Mouse (Mus musculus) retina, embryonic 14.5 days (tissue): Measurements from ENCODE around the gene Ano6.
A peak's percentile ranks its signal among the peaks of the same experiment; 100 is the strongest.

Source experiments
- DNase-seq: peaks from one replicate; pipeline ENCODE4 v3.0.0-alpha.2; 2015; ENCODE audit warnings: low spot score

The Ano6 gene

DNA sequence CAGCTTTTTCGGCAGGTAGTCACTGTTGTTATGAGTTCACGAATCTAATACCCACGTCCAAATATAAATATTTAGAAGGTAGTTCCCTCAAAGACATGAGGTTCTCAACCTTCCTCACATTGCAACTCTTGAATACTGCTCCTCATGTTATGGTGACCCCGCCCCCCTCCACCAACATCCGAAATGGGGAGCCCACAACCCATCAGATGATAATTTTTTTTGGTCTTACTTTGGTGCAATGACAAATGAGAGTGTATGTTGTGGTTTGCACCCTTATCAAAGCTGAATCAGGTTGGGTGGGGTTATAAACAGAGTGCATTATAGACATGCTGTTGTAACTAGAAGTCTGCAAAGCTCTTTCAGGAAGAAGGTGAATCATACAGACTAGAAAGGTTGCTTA lies 99.7 kb downstream of the Ano6 start:
- DNase-seq: no peak

DNA sequence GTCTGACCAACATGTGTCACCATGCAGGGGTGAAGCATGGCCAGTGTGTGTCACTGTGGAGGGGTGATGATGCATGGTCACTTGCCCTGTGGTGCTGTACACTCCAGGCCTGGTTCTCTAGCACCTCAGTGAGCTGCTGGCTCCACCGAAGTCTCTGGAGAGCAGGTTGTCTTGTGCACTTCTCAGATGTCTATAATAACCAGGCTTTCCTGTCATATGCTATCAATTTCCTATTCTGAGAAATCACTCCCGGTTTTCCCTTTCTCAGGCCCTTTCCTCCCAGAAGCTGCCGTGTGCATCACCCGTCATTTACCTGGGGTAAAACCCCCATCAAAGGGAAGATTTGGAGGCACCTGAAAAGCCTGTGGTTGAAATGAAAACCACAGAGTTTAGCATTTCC lies 101.5 kb downstream of the Ano6 start:
- DNase-seq: no peak

DNA sequence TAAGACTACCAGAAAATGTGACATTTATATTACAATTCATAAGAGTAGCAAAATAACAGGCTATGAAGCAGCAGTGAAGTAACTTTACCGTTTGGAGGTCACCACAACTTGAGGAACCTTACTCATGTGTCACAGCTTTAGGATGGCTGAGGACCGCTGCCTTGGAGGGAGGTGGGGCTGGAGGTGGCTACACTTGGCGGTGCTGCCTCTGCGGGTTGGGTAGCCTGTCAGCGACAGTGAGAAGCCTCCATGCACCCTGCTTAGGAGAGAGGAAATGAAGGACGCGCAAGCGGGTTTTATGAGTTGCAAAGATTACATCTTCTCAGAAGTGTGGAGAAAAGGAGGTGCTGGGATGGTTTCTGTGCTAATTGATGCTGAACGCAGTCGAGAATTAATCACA lies 102.3 kb downstream of the Ano6 start:
- no peak for DNase-seq

DNA sequence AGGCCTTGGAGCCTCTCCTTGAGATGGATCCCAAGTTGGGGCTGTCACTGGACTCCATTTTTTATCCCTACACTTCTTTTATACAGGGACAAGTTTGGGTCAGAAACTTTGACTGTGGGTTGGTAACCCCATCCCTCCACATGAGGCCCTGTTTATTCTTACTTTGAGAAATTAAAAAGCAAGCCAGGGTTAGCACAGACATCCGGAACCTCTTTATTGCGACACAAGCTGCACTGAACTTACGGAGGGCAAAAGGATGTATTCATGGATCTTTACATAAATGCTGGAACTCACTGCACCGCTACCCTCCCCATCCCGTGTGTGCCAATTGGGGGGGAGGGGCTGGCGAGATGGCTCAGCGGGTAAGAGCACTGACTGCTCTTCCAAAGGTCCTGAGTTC lies 105.1 kb downstream of the Ano6 start:
- DNase-seq: no peak

DNA sequence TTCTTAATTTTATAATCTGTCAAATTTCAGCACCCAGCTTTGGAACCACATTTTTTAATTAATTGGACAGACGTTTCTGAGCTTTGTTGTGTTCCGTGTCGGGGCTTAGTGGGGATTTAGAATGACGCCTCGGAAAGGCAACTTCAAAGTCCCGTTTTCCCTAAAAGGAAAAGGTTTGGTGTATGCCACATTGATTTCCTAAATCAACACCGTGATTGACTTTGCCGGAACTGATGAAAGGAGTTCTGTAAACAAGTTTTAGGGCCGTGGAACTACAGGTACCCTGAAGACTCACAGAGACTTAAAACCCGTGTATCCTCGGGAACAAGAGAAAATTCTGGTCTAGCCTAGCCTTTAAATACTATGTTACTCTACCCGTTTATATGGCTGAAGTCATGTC lies 107.0 kb downstream of the Ano6 start:
- DNase-seq: no peak

DNA sequence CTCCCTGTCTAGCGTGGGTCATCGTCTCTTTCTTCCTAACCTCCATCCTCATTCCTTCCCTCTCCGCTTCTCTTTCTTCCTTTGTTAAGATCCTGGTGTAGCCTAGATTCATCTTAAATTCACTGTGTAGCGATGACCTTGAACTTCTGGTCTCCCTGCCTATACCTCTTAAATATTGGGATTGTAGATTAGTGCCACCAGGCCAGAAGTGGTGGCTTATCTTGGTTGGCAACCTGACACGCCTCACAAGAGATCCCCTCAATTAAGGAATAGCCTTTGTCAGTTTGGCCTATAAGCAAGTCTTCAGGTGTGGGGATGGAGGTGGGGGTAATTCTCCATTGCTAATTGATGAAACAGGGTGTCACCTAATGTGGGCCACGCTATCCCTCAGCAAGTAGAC lies 107.8 kb downstream of the Ano6 start:
- no peak for DNase-seq

DNA sequence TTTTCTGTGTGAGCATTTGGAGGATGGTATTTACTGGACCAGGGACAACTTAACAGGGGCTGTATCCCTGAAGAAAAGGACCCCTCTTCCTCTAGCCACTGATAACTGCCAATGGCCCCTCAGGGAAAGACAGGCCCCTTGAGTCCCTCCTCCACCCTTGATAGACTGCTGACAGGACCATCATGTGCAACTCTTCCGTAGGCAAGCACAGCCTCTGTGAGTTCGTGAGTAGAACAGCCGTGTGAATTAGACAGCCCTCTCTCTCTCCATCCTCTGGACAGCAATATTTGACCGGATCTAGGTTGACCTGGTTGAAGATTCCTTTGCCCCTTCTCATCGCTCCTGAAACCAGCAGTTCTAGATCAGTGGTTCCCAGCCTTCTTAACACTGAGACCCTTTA lies 111.8 kb downstream of the Ano6 start:
- DNase-seq: no peak

DNA sequence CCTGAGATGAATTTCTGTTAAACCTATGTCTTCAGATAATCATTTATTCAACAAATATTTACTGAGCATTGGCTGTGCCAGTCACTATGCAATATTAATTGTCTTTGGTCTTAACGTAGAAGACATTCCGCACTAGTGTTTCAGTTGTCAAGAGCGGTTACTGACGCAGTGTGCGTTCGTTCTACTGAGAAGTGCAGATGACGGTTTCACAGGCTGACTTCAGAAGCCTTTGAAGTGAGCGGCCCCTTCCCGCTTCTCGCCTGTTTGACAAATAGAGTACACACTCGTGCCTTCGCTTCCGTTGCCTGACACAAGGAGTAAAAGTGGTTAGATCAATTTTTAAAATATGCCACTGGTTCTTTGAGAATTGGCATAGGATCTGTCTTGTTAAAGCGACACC lies 113.6 kb downstream of the Ano6 start:
- DNase-seq: peak; percentile 39

DNA sequence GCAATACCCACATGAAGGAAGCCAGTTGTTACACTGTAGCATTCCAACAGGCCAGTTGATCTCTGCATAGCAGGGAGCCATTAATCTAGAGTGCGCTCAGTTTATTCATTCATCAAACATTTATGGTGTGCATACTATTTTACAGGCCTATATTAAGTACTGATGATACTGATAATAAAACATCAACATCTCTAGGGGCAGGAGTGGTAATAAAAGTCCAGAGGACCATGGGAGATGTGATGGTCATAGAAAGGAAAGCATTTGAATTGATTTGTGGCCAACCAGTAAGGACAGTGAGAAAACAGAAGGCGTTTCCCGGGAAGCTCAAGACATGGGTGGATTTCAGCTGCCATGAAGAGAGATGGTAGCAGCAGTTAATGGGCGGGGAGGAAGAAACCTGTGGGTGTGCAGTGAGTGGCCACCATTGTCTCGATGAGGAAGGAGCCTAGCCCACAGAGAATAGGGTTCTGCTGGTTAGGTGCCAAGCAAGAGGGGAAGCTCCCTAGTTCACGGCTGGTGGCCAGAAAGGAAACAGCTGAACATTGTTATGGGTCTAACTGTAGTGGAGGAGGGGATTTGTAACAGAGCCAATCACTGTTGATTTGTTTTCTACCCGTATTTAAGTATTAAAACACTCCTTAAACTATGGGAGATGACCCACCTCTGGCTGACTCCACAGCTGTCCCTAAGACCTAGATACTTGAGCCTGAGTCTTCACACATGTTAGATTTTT lies 115.5 kb downstream of the Ano6 start:
- no peak for DNase-seq

DNA sequence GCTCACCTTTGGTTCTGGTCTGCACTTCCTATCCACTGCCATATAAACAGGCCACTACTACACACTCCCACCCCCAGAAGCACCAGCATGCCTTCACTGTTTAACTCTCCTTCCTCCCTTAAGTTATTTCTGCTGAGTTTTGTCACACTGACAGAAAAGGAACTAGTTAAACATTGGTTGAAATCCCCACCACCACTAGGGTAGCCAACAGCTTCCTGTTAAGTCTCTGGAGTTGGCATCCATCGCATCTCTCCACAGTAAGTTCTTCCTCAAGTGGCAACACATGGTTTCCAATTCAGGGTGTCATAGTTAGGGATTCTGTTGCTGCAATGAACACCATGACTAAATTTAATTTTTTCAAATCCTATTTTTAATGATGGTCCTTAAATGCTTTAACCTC lies 116.2 kb downstream of the Ano6 start:
- no peak for DNase-seq

DNA sequence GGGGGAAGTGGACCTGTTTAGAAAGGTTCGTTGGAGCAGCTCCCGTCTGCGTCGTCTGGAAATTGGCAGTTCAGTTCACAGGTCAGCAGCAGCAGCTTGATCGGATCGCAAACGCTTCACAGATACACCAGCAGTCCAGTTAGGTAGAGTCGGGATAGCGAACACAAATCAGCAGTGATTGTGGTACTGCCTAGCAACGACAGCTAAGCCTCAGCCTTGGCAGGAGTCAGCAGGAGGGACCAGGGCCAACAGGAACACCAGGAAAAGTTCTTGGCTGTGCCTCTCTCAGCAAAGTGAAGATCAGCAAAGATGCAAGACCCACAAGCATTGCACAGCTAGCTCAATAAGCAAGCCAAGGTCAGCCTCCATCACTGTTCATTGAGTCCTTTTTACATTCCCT lies 116.7 kb downstream of the Ano6 start:
- no peak for DNase-seq

DNA sequence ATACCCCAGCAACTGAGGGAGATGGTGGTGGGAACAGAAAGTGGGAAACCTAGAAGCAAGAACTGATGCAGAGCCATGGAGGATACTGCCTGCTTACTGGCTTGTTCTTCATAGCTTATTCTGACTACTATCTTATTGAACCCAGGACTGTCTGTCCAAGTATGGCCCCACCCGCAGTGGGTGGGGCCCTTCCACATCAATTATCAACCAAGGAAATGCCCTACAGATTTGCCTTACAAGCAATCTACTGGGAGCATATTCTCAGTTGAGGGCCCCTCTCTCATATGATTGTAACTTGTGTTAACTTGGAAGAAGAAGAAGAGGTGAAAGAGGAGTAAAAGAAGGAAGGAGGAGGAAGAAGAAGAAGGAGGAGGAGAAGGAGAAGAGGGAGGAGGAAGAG lies 117.3 kb downstream of the Ano6 start:
- DNase-seq: no peak

DNA sequence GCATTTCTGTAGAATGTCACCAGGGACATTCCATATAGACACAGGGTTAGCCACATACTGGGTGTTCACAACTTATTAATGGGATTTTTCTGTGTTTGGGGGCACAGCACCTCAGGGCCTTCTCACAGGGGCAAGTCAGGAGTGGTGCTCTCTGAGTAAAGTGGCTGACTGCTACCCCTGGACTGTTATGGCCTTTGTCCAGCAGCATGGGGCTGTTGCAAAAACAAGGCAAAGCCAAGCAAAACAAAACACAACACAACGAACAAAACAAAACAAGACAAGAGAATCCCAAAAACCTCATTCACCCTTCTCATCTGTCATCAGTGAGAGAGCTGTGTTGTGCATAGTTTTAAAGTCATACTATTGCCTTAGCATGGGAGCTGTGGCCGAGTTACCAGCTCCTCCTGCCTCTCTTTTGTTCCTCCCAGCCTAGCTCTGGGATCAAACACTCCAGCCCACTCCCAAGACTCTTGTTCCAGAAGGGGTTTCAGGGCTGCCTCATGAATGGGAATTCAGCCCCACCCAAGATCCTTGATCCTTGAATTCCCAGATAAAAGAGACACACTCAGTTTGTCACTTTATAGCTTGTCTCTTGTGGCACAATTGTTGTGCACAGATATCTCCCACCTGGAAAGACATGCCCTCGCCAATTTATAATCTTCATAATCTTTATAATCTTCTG lies 119.6 kb downstream of the Ano6 start:
- no peak for DNase-seq

DNA sequence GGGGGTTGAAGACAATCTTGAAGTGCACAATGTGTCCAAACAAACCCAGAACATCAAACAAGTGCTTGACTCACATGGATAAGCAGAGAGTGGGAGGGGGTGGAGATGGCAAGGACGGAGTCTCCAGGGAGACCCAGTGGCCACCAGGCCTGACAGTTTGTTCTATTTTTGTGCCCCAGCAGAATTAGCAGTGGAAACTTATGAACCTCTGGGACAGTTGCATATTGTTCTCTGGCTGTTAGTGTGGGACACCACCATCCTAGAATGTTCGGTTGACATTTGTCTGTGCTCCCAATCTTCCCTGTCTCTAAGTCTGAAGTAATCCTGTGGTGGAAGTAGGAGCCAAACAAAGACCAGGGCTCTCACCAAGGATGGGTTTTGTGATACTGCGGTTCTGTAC lies 124.3 kb downstream of the Ano6 start:
- no peak for DNase-seq

DNA sequence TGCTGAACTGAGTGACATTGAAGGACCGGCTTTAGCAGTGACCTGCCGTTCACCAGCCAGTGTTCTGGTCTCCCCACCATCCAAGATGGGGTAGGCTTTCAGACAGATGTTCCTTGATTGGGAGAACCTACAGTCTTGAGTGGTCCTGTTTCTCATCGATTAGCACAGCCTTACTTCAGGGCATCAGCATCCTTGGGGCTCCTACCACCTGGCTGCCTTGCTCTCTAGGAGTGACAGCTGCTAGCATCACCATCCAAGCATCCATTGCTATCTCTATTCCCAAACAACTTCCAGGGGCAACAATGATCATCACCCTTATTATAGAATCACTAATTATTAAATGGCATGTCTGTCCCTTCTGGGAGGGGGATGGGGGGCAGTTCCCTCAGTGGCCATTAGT lies 124.8 kb downstream of the Ano6 start:
- no peak for DNase-seq

DNA sequence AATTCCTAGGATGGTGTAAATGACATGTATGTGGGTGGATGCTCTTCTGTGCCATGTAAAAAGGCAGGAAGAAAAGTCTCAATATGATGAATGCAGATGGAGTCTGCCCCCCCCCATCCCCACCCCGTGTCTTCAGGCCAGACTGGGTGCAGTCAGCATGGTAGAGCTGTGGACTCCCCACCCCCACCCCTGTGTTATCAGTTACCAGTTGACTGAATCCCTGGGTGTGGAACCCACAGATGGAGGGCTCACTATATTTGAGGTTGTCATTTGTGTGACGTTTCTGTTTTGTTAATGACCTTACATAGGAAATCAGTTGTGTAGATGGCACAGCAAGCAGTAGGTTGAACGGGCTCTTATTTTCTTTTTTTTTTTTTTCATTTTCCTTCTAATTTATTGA lies 126.7 kb downstream of the Ano6 start:
- no peak for DNase-seq

DNA sequence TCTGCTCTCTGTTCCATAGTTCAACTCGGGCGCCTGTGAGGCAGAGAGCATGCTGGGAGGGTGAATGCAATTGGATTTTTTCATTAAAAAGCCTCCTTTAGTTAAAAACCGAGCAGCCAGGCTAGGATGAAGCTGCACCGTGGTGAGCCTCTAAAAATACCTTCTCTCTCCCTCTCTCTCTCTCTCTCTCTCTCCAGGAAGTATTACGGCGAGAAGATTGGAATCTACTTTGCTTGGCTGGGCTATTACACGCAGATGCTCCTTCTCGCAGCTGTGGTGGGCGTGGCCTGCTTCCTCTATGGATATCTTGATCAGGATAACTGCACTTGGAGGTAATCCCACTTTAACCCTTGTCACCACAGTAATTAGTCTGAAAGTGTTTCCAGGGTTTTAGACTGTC lies 129.4 kb downstream of the Ano6 start:
- peak; percentile 30 for DNase-seq

DNA sequence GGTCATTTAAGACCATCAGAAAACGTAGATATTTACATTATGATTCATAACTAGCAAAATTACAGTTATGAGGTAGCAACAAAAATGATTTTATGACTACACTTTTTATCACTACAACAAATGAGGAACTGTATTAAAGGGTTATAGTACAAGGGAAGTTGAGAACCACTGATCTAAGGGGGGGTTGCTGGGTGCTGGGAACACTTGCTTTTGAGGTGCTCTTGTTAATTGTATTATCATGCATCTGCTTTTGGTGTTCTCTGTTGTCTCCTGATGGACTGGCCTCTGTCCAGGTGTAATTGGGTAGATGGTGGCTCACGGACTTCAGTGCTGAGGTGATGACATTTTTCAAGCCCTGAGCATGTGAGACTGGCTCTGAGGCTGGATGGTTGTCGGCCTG lies 130.4 kb downstream of the Ano6 start:
- no peak for DNase-seq

DNA sequence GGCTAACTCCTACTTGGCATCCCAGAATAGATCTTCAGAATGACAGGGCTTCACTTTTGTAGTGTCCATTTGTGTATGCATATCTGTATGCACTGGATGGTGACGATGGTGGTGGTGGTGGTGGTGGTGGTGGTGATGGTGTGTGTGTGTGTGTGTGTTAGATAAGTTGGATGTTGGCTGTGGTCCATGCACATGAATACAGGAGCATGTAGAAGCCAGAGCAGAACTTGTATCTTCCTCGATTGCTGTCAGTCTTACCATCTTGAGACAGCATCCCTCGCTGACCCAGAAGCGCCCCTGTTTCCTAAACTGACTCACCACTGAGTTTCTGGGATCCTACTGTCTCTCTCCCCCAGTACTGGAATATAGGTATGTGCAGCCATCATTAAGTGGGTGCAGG lies 131.0 kb downstream of the Ano6 start:
- DNase-seq: no peak

DNA sequence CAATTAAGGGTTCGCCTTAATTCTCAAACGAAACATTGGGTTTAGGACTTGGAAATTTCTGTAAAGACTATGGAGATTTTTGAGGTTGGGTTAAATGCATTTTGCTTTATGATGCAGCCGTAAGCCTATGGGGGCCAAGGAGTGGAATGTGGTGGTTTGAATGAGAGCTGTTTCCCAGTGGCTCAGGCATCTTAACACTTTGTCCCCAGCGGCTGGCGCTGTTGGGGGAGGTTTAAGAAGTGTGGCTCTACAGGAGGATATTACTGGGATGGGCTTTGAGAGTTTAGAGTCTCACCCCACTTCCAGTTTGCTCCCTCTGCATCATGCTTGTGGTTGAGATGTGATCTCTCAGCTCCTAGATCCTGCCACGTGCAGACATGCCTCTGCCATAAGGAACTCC lies 131.9 kb downstream of the Ano6 start:
- no peak for DNase-seq

DNA sequence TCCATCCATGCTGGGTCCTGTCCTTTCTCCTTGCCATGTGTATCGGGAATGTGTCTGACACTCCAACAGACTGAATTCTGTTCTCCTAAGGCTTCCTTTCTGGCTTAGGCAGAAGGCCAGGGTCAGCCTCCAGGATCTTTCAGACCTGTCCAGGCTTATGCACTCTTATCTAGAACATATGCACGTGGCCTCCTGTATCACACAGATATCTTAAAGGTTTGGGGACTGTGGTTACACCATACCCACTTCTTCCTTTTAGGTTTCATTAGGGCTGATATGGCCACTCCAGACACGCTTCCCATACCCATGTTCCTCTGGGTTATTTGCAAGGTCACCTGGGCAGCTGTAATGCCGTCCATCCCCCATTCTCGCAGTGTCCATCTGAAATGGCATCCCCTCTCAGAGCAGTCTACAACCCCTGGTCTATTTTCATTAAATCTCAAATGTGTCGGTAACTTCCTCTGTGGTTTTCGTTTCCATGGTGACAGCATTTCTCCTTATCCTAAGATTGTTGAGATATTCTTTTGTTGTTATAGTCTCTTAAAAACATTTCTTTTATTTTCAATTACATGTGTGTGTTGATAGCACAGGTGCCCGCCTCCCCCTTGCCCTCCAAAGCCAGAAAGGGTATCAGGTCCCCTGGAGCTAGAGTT lies 134.8 kb downstream of the Ano6 start:
- DNase-seq: no peak

DNA sequence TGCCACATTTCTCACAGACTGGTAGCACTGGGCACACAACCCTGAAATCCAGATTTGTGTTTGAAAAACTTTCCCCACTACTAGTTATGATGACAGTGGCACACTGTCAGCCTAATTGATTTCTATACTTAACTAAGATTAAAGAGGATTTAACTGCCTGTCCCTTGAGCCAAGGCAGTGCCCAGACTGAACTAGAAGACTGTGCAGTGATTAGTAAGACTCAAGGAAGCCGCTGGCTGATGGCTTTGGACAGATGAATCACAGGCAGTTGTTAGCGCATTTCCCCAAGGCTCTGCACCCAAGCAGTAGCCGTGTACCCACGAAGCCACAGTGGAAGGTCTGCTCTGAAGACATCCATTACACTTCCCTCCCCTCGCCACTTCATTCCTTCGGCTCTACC lies 138.4 kb downstream of the Ano6 start:
- DNase-seq: no peak

DNA sequence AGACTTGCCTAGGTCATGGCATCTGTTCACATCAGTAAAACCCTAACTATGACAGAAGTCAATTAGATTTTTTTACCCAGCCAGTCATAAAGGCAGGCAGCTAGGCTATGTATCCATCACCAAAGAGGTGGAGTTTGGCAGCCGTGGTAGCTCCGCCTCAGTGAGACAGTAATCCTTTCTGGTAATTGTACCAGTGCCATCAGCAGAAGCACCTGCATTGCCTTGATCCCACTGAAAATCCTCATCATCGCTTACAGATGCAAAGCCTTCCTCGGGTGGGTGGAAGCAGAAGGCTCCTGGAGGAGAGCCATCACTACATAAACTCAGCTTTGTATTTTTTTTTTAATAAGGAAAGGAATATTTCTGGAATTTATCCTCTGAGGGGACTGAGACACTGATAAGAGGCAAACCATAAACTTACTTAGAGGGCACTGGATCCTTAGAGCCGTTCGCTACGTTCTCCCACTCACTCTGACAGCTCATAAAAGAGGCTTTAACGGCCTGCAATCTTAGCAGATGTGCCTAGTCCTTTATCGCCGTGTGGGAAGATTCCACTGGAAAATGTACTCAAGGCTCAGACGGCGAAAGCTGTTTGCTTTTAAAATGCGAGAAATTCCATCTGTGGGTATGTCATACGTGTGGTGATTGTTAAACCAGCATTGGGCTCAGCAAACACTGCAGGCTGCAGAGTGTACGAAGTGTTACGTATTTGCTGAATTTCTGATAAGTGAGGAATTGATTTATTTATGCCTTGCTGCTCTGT lies 140.6 kb downstream of the Ano6 start:
- DNase-seq: no peak
